Mouse (Mus musculus) midbrain, embryonic 10.5 days (tissue): ENCODE measurements around the gene Mapt. TPM values are rescaled to one million over a fixed set of nuclear protein-coding genes. Genes with fewer than 3 reads are reported as not detected.

ENCODE experiments used
- DNase-seq: peaks from one replicate; pipeline ENCODE4 v3.0.0-alpha.2; 2017; ENCODE audit warnings: low spot score
- H3K27ac ChIP-seq: fragments of 300-500 bp; sonication (generic); replicated peaks from 2 replicates; pipeline ENCODE4 v1.5.1; 2016; ENCODE audit warnings: mild to moderate bottlenecking
- H3K27me3 ChIP-seq: fragments of 300-500 bp; sonication (generic); 2 replicates; pipeline ENCODE4 v1.6.1; 2016; ENCODE audit warnings: low read depth, mild to moderate bottlenecking; ENCODE audit not compliant: poor library complexity, severe bottlenecking
- H3K36me3 ChIP-seq: fragments of 300-500 bp; sonication (generic); 2 replicates; pipeline ENCODE4 v1.6.1; 2016; ENCODE audit warnings: mild to moderate bottlenecking, moderate library complexity
- H3K4me1 ChIP-seq: fragments of 300-500 bp; sonication (generic); 2 replicates; pipeline ENCODE4 v1.6.1; 2016
- H3K4me3 ChIP-seq: fragments of 300-500 bp; sonication (generic); 2 replicates; pipeline ENCODE4 v1.5.1; 2016; ENCODE audit warnings: mild to moderate bottlenecking, moderate library complexity
- H3K9me3 ChIP-seq: fragments of 300-500 bp; sonication (generic); replicated peaks from 2 replicates; pipeline ENCODE4 v1.6.1; 2016; ENCODE audit warnings: mild to moderate bottlenecking
- WGBS: fragments of 180-500 bp; shearing (Covaris S2); methylation state at CpG from one replicate; pipeline ENCODE4 v1.1.7; 2016; 5-methylcytosine and 5-hydroxymethylcytosine counted together
- polyA plus RNA-seq: library from polyadenylated mRNA; unstranded; fragments of >200 nt; fragmentation: Nextera tagmentation; extraction: Ambion mirVana; gene quantifications from 2 replicates; pipeline ENCODE4 v1.2.1, GENCODE M21; 2016

Gene Mapt
- polyA plus RNA-seq, 1 experiment from 2014 or later, result 23.7 TPM

GRCm38 (mm10) chr11:104309377-104310225, 78.4 kb downstream of the Mapt start:
- no peak for DNase-seq
- no peaks in the 10 kb centered on the region for H3K36me3 ChIP-seq
- WGBS, result 40% methylated on average over 12 of the region's 12 CpGs
- H3K9me3 ChIP-seq, result no peaks in the 10 kb centered on the region
- peaks cover 5% of the 10 kb centered on the region; the same call in 1 of the 2 replicates for H3K4me1 ChIP-seq
- peak overlapping the region; percentile 55 for H3K27ac ChIP-seq
- H3K27me3 ChIP-seq, result peaks cover 29% of the 10 kb centered on the region
- H3K4me3 ChIP-seq, result peak overlapping the region; percentile 5; the same call in 1 of the 2 replicates

GRCm38 (mm10) chr11:104310226-104310887, 79.2 kb downstream of the Mapt start:
- no peaks in the 10 kb centered on the region for H3K9me3 ChIP-seq
- no peak for DNase-seq
- H3K4me1 ChIP-seq, result peaks cover 5% of the 10 kb centered on the region; the same call in 1 of the 2 replicates
- no peaks in the 10 kb centered on the region for H3K36me3 ChIP-seq
- WGBS, result 21% methylated on average over 23 of the region's 23 CpGs
- H3K27me3 ChIP-seq, result peaks cover 29% of the 10 kb centered on the region
- H3K27ac ChIP-seq, result peak overlapping the region; percentile 55
- H3K4me3 ChIP-seq, result peak overlapping the region; percentile 5; the same call in 1 of the 2 replicates

- H3K4me1 ChIP-seq, result peaks cover 5% of the 10 kb centered on the region; the same call in 1 of the 2 replicates
- H3K36me3 ChIP-seq, result no peaks in the 10 kb centered on the region
- H3K27me3 ChIP-seq, result peaks cover 29% of the 10 kb centered on the region
- H3K9me3 ChIP-seq, result no peaks in the 10 kb centered on the region
- H3K4me3 ChIP-seq, result no peak overlapping the region
- DNase-seq, result no peak
- WGBS, result 71% methylated on average over 7 of the region's 7 CpGs
- no peak overlapping the region for H3K27ac ChIP-seq
Measured at GRCm38 (mm10) chr11:104311643-104312042, 80.5 kb downstream of the Mapt start.

GRCm38 (mm10) chr11:104315703-104316102, 84.5 kb downstream of the Mapt start:
- 14% methylated on average over 6 of the region's 6 CpGs for WGBS
- Histone ChIP-seq H3K36me3 (no peaks in the 10 kb centered on the region), H3K27ac (no peak overlapping the region), H3K27me3 (peaks cover 21% of the 10 kb centered on the region), H3K4me1 (peaks cover 32% of the 10 kb centered on the region), H3K4me3 (no peak overlapping the region), H3K9me3 (no peaks in the 10 kb centered on the region)
- DNase-seq, result peak; percentile 81

GRCm38 (mm10) chr11:104316685-104317400, 85.7 kb downstream of the Mapt start:
- 74% methylated on average over 16 of the region's 16 CpGs for WGBS

GRCm38 (mm10) chr11:104317631-104318030, 86.4 kb downstream of the Mapt start:
- H3K4me3 ChIP-seq, result no peak overlapping the region
- no peak for DNase-seq
- WGBS, result 74% methylated on average over 3 of the region's 3 CpGs
- peaks cover 38% of the 10 kb centered on the region for H3K4me1 ChIP-seq
- no peaks in the 10 kb centered on the region for H3K36me3 ChIP-seq
- peaks cover 12% of the 10 kb centered on the region for H3K27me3 ChIP-seq
- H3K27ac ChIP-seq, result no peak overlapping the region
- H3K9me3 ChIP-seq, result no peaks in the 10 kb centered on the region

More at GRCm38 (mm10) chr11:104316685-104317400, 85.7 kb downstream of the Mapt start:
- peaks cover 38% of the 10 kb centered on the region for H3K4me1 ChIP-seq
- H3K27ac ChIP-seq, result no peak overlapping the region
- H3K9me3 ChIP-seq, result no peaks in the 10 kb centered on the region
- H3K4me3 ChIP-seq, result no peak overlapping the region
- no peak for DNase-seq
- no peaks in the 10 kb centered on the region for H3K36me3 ChIP-seq
- peaks cover 12% of the 10 kb centered on the region for H3K27me3 ChIP-seq

GRCm38 (mm10) chr11:104318940-104319781, 88.0 kb downstream of the Mapt start:
- Histone ChIP-seq H3K4me3 (peak overlapping the region; percentile 61), H3K4me1 (peaks cover 38% of the 10 kb centered on the region), H3K9me3 (no peaks in the 10 kb centered on the region), H3K27ac (peak overlapping the region; percentile 83), H3K36me3 (no peaks in the 10 kb centered on the region), H3K27me3 (peaks cover 12% of the 10 kb centered on the region)
- under 1% methylated on average over 24 of the region's 24 CpGs for WGBS
- DNase-seq, result peak; percentile 63

GRCm38 (mm10) chr11:104320511-104320910, 89.3 kb downstream of the Mapt start:
- peaks cover 38% of the 10 kb centered on the region for H3K4me1 ChIP-seq
- DNase-seq, result no peak
- 58% methylated on average over 5 of the region's 5 CpGs for WGBS

GRCm38 (mm10) chr11:104322142-104322541, 91.0 kb downstream of the Mapt start:
- H3K36me3 ChIP-seq, result no peaks in the 10 kb centered on the region
- no peak overlapping the region for H3K27ac ChIP-seq
- DNase-seq, result no peak
- no peak overlapping the region for H3K4me3 ChIP-seq
- 28% methylated on average over 4 of the region's 4 CpGs for WGBS
- no peaks in the 10 kb centered on the region for H3K9me3 ChIP-seq
- H3K4me1 ChIP-seq, result peaks cover 38% of the 10 kb centered on the region
- H3K27me3 ChIP-seq, result peaks cover 12% of the 10 kb centered on the region

More at GRCm38 (mm10) chr11:104320511-104320910, 89.3 kb downstream of the Mapt start:
- Histone ChIP-seq H3K36me3 (no peaks in the 10 kb centered on the region), H3K27me3 (peaks cover 12% of the 10 kb centered on the region), H3K4me3 (no peak overlapping the region), H3K9me3 (no peaks in the 10 kb centered on the region), H3K27ac (no peak overlapping the region)

- Histone ChIP-seq H3K9me3 (no peaks in the 10 kb centered on the region), H3K27me3 (no peaks in the 10 kb centered on the region), H3K4me1 (no peaks in the 10 kb centered on the region), H3K4me3 (no peak overlapping the region), H3K36me3 (peaks cover 19% of the 10 kb centered on the region), H3K27ac (no peak overlapping the region)
- DNase-seq, result no peak
- 97% methylated on average over 1 of the region's 1 CpGs for WGBS
Measured at GRCm38 (mm10) chr11:104327462-104327861, 96.3 kb downstream of the Mapt start.

GRCm38 (mm10) chr11:104327946-104328345, 96.8 kb downstream of the Mapt start:
- no peaks in the 10 kb centered on the region for H3K27me3 ChIP-seq
- DNase-seq, result no peak
- H3K4me1 ChIP-seq, result no peaks in the 10 kb centered on the region
- no peak overlapping the region for H3K27ac ChIP-seq
- no peak overlapping the region for H3K4me3 ChIP-seq
- whole genome bisulfite sequencing, result 91% methylated on average over 6 of the region's 6 CpGs
- no peaks in the 10 kb centered on the region for H3K9me3 ChIP-seq
- peaks cover 24% of the 10 kb centered on the region for H3K36me3 ChIP-seq
